Mouse (Mus musculus) lung, postnatal 0 days (tissue): ENCODE results near the gene Akap7. TPM values are rescaled to one million over a fixed set of nuclear protein-coding genes. Genes with fewer than 3 reads are reported as not detected.

Experiments
- ATAC-seq: fragments of 200-750 bp; cut with Nextera tagmentation; 2 replicates; pipeline ENCODE4 v1.8.0; 2017; ENCODE audit warnings: moderate library complexity
- DNase-seq: peaks from one replicate; pipeline ENCODE4 v3.0.0-alpha.2; 2016; ENCODE audit warnings: low spot score
- H3K27ac ChIP-seq: fragments of 300-500 bp; sonication (generic); 2 replicates; pipeline ENCODE4 v1.5.1; 2014; ENCODE audit warnings: antibody characterized with exemption, mild to moderate bottlenecking, low read length, mixed read lengths
- H3K27me3 ChIP-seq: fragments of 300-500 bp; sonication (generic); replicated peaks from 2 replicates; pipeline ENCODE4 v1.6.1; 2014; ENCODE audit warnings: low read length, mixed read lengths; ENCODE audit not compliant: insufficient read depth
- H3K36me3 ChIP-seq: fragments of 300-500 bp; sonication (generic); 2 replicates; pipeline ENCODE4 v1.6.1; 2014; ENCODE audit warnings: low read length, mixed read lengths; ENCODE audit not compliant: insufficient read depth
- H3K4me1 ChIP-seq: fragments of 300-500 bp; sonication (generic); 2 replicates; pipeline ENCODE4 v1.6.1; 2014; ENCODE audit warnings: antibody characterized with exemption, low read depth, low read length, mixed read lengths; ENCODE audit not compliant: insufficient read depth
- H3K4me2 ChIP-seq: fragments of 300-500 bp; sonication (generic); replicated peaks from 2 replicates; pipeline ENCODE4 v1.6.1; 2014; ENCODE audit warnings: low read depth, mild to moderate bottlenecking, low read length, moderate library complexity, mixed read lengths
- H3K4me3 ChIP-seq: fragments of 300-500 bp; sonication (generic); 2 replicates; pipeline ENCODE4 v1.5.1; 2014; ENCODE audit warnings: low read depth, low read length
- H3K9ac ChIP-seq: fragments of 300-500 bp; sonication (generic); replicated peaks from 2 replicates; pipeline ENCODE4 v1.6.1; 2014; ENCODE audit warnings: low read depth, mild to moderate bottlenecking
- H3K9me3 ChIP-seq: fragments of 300-500 bp; sonication (generic); 2 replicates; pipeline ENCODE4 v1.6.1; 2016; ENCODE audit warnings: low read length, mixed read lengths
- CTCF ChIP-seq: IDR thresholded peaks from 2 replicates; pipeline ENCODE4 v1.5.1; 2016; ENCODE audit warnings: antibody characterized with exemption, mild to moderate bottlenecking
- EP300 ChIP-seq: IDR thresholded peaks from 2 replicates; pipeline ENCODE4 v1.6.1; 2016; ENCODE audit warnings: antibody characterized with exemption, mild to moderate bottlenecking, control low read depth
- WGBS: fragments of 180-500 bp; shearing (Covaris S2); extraction: QIAGEN DNeasy Blood & Tissue Kit; methylation state at CpG from one replicate; pipeline ENCODE4 v1.1.7; 2014; 5-methylcytosine and 5-hydroxymethylcytosine counted together
- polyA plus RNA-seq: library from polyadenylated mRNA; unstranded; fragments of >200 nt; fragmentation: Nextera tagmentation; extraction: Ambion mirVana; gene quantifications from 2 replicates; pipeline ENCODE4 v1.2.1, GENCODE M21; 2015

Gene Akap7
- polyA plus RNA-seq, 1 experiment from 2014 or later: 46.3 TPM

DNA sequence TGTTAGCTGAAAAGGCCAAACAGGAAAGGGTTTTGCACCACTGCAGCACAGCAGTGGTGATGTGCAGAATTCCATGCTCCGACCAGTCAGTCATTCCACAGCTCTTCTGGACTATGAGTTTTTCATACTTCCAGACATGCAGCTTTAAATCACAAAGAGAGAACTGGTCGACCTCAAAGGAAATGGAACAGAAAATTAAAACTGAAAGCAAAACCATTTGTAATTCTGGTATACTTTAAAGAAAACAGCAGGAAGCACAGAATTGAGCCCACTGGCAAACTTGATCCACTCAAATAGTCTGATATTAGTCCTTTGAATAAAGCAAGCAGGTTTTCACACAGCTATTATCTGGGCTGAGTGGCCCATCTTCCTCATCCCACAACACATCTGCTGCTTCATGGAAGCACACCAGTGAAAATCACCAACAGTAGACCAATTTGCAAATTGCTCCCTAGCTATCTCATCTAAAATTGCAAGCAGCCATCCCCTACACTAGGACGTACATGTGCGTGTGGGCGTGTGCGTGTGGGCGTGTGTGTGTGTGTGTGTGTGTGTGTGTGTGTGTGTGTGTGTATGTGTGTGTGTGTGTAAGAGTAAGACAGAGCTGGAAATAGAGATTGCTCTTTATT lies 156.4 kb downstream of the Akap7 start:
- DNase-seq: no peak
- Histone ChIP-seq H3K4me1 (no peaks in the 10 kb centered on the region), H3K4me3 (no peak overlapping the region), H3K9ac (no peak overlapping the region), H3K36me3 (no peaks in the 10 kb centered on the region), H3K27me3 (no peaks in the 10 kb centered on the region), H3K4me2 (no peak overlapping the region), H3K9me3 (no peaks in the 10 kb centered on the region), H3K27ac (no peak overlapping the region)
- no peak for ATAC-seq
- 91% methylated on average over 7 of the region's 7 CpGs for WGBS
- TF ChIP-seq CTCF (no peak), EP300 (no peak)

GRCm38 (mm10) chr10:25145851-25146250 lies 161.8 kb downstream of the Akap7 start:
- 71% methylated on average over 12 of the region's 12 CpGs for WGBS
- Histone ChIP-seq H3K27me3 (no peaks in the 10 kb centered on the region), H3K9me3 (no peaks in the 10 kb centered on the region), H3K4me1 (no peaks in the 10 kb centered on the region), H3K9ac (no peak overlapping the region), H3K4me2 (no peak overlapping the region), H3K36me3 (no peaks in the 10 kb centered on the region), H3K27ac (no peak overlapping the region), H3K4me3 (no peak overlapping the region)
- no peak for TF ChIP-seq EP300
- no peak for TF ChIP-seq CTCF
- no peak for DNase-seq
- ATAC-seq: no peak

DNA sequence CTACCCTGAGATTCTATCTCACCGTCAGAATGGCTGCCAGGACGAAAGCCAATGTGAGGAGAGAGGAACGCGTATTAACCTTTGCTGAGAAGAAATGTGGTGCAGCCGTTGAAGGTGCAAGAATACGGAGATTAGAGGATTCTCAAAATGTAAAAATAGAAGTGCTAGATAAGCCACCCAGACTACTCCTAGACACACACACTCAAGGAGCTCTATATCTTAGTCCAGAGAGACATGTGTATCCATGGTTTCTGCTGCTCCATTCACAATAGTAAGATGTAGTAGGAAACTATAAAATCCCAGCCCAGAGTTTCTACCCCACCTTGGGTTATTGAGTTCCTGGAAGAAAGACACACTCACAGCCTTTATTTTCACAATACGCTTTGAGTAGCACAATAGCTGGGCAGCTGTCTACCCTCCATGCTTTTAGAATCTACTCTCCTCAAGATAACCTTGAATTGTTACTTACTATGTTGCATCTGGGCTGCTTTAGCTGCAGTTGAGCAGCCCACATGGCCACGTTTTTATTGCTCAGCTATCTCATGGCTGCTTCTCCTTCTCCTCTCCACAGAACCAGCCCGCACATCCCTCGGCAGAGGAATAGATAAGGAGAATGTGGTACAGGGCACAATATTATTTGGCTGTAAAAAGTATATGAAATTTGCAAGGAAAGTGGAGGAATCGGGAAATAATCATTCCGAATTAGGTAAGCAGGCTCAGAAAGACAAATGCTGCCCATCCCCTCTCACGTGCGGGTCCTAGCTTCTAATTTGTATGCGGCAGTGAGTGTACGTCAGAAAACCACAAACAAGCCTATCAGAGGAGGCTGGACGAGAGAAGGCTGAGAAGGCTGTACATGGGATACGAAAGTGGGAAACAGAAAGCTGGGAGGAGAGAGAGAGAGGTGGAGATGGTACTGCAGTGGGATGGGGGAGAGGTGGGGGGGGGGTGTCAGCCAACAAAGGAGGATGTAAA lies 162.6 kb downstream of the Akap7 start:
- Histone ChIP-seq H3K9ac (no peak overlapping the region), H3K36me3 (no peaks in the 10 kb centered on the region), H3K27ac (no peak overlapping the region), H3K4me1 (no peaks in the 10 kb centered on the region), H3K9me3 (no peaks in the 10 kb centered on the region), H3K4me3 (no peak overlapping the region), H3K27me3 (no peaks in the 10 kb centered on the region), H3K4me2 (no peak overlapping the region)
- 67% methylated on average over 18 of the region's 18 CpGs for WGBS
- no peak for ATAC-seq
- DNase-seq: no peak
- TF ChIP-seq EP300 (no peak), CTCF (no peak)

GRCm38 (mm10) chr10:25141781-25142180 lies 165.9 kb downstream of the Akap7 start:
- no peak for DNase-seq
- H3K27ac ChIP-seq: no peak overlapping the region
- H3K9me3 ChIP-seq: no peaks in the 10 kb centered on the region
- H3K4me1 ChIP-seq: no peaks in the 10 kb centered on the region
- no peak overlapping the region for H3K9ac ChIP-seq
- H3K36me3 ChIP-seq: no peaks in the 10 kb centered on the region
- H3K4me3 ChIP-seq: no peak overlapping the region
- no peaks in the 10 kb centered on the region for H3K27me3 ChIP-seq
- no peak overlapping the region for H3K4me2 ChIP-seq
- no peak for ATAC-seq
- TF ChIP-seq CTCF: no peak
- no peak for TF ChIP-seq EP300
- WGBS: 71% methylated on average over 1 of the region's 1 CpGs

DNA sequence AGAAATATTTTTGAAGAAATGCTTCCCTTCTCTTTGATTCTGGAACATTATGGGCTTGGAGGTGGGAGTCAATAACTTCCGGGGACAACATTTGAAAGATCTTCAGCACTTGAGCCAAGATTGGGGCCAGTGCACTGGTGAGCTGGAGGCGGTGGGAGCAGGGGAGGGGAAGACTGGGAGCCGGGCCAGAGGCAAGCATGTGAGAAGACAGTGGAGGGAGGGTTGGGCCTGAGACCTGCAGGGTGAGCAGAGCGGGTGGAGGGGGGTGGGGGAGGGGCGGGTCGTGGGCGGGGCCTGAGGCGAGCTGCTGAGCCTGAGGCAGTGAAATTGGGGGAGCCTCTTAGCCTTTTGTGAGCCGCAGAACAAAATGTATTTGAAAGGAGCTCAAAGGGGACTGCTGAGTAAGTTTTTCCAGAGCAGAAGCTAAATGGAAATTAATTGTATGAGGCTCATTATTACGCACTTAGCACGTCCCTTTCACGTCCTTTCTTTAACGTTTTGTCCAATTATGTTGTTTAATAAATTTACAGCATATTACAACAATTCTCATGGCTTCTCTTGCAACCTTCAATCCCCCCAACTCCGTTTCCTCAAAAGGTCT lies 167.4 kb downstream of the Akap7 start:
- H3K27me3 ChIP-seq: no peaks in the 10 kb centered on the region
- no peak overlapping the region for H3K4me3 ChIP-seq
- H3K36me3 ChIP-seq: no peaks in the 10 kb centered on the region
- H3K27ac ChIP-seq: no peak overlapping the region
- H3K9me3 ChIP-seq: no peaks in the 10 kb centered on the region
- DNase-seq: peak; percentile 56
- H3K9ac ChIP-seq: no peak overlapping the region
- no peak for TF ChIP-seq CTCF
- TF ChIP-seq EP300: no peak
- WGBS: 28% methylated on average over 14 of the region's 14 CpGs
- ATAC-seq: peak; percentile 76
- H3K4me2 ChIP-seq: no peak overlapping the region
- H3K4me1 ChIP-seq: no peaks in the 10 kb centered on the region

DNA sequence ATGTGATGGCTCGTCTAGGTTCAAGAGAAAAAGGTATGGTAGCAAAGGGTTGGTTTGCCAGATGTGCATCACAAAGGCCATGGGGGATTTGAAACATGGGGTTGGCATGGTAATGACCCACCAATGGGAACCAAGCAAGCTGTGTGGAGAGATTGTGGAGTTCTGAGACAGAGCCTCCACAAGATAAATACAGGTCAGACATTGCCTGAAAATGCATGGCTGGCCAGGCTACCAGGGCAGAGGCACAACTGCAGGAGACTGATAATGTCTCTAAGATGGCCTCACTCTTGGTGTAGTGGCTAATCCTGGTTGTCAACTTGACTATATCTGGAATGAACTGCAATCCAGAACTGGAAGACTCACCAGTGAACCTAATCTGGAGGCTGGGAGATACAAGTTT lies 174.1 kb downstream of the Akap7 start:
- ATAC-seq (no peak), DNase-seq (no peak)
- WGBS: 91% methylated on average over 1 of the region's 1 CpGs
- no peaks in the 10 kb centered on the region for H3K9me3 ChIP-seq
- H3K36me3 ChIP-seq: no peaks in the 10 kb centered on the region
- H3K4me3 ChIP-seq: no peak overlapping the region
- H3K27me3 ChIP-seq: no peaks in the 10 kb centered on the region
- TF ChIP-seq CTCF (no peak), EP300 (no peak)
- no peak overlapping the region for H3K4me2 ChIP-seq
- no peak overlapping the region for H3K27ac ChIP-seq
- no peaks in the 10 kb centered on the region for H3K4me1 ChIP-seq
- H3K9ac ChIP-seq: no peak overlapping the region
